13 mouse cellular contexts compared by ENCODE assay signal in the genomic region with DNA sequence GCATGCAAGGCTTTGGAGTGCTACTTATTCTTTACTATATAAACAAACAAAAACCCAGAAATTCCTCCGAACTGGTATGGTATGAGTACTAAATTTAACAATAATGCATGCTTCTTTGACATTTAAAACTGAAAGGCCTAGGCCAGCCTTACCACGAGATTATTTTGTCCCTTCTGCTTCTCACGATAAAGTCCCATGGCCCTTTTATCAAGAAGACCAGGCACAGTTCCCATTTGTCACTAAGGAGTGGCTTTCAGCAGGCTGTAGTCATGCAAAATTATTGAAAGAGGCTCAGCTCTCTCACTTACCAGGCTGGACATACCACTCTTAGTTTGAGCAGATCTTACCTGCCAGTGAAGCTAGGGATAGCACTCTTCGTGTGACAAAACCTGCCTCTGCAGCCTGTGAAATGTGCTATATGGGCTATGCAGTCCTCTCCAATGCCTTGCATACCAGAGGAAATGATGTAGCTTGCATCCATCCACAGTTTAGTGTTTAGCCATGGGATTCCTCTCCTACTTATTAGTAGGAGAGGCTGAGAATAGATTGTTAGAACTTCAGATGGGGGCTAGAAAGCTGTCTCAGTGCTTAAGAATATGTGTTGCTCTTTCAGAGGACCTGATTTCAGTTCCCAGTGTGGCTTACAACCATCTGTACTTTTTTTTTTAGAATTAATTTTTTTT. TPM values are rescaled to one million over a fixed set of nuclear protein-coding genes. Genes with fewer than 3 reads are reported as not detected.
DNase-seq lines count a peak whose midpoint lies in the region; ATAC-seq lines count a peak whose summit lies in the region.
"Had no signal": no experiment of that assay in that cellular context is flagged by ENCODE, and none has a peak within 500 bp of the region (broad histone marks: within the 10 kb centered on the region; RNA-seq: fewer than 3 reads in every experiment).

No protein-coding gene starts in this region.

- H3K27me3 ChIP-seq in kidney, embryonic 15.5 days, result no peaks in the 10 kb centered on the region
- no peaks in the 10 kb centered on the region for H3K27me3 ChIP-seq in liver, embryonic 11.5 days (replicated peaks; ENCODE audit: control insufficient read depth, insufficient read depth, low read length)

- H3K36me3 ChIP-seq in kidney, embryonic 15.5 days, result no peaks in the 10 kb centered on the region
- H3K36me3 ChIP-seq in liver, embryonic 11.5 days (ENCODE audit: control insufficient read depth, insufficient read depth, low read length), result no peaks in the 10 kb centered on the region

- no peak overlapping the region for H3K9ac ChIP-seq in kidney, embryonic 15.5 days
- no peak overlapping the region for H3K9ac ChIP-seq in liver, embryonic 11.5 days (ENCODE audit: low read depth, low read length)
- H3K9ac ChIP-seq: hindbrain, embryonic 14.5 days had no signal

- 67% methylated on average over 4 of the region's 4 CpGs for WGBS in kidney, embryonic 15.5 days
- WGBS in liver, embryonic 11.5 days, result 30% methylated on average over 4 of the region's 4 CpGs

- no peaks in the 10 kb centered on the region for H3K9me3 ChIP-seq in kidney, embryonic 15.5 days (replicated peaks)
- no peaks in the 10 kb centered on the region for H3K9me3 ChIP-seq in liver, embryonic 11.5 days (ENCODE audit: control insufficient read depth, low read length)

- H3K4me3 ChIP-seq in kidney, embryonic 15.5 days (replicated peaks), result no peak overlapping the region
- no peak overlapping the region for H3K4me3 ChIP-seq in liver, embryonic 11.5 days (ENCODE audit: low read depth, low read length)
- H3K4me3 ChIP-seq: heart, adult 2 months had no signal

- no peak overlapping the region for H3K4me2 ChIP-seq in kidney, embryonic 15.5 days
- H3K4me2 ChIP-seq in liver, embryonic 11.5 days, result peak overlapping the region; percentile 57
- H3K4me2 ChIP-seq: hindbrain, embryonic 14.5 days had no signal

- peak; percentile 69; the same call in 1 of the 2 replicates for ATAC-seq in kidney, embryonic 15.5 days (replicated peaks; ENCODE audit: low FRiP score)
- ATAC-seq in liver, embryonic 11.5 days (replicated peaks; ENCODE audit: low FRiP score), result peak; percentile 92

- H3K27ac ChIP-seq in kidney, embryonic 15.5 days, result no peak overlapping the region
- H3K27ac ChIP-seq in liver, embryonic 11.5 days (ENCODE audit: low read depth, low read length), result peak overlapping the region; percentile 91
- H3K27ac ChIP-seq: heart, adult 2 months; hindbrain, embryonic 14.5 days had no signal

- no peak for DNase-seq in kidney, postnatal 14 days
- peak; percentile 83 for DNase-seq in c-Kit-positive CD71-positive TER-119-negative erythroid progenitor cells, embryonic 14.5 days (ENCODE audit: low read depth)
- DNase-seq in liver, embryonic 11.5 days (ENCODE audit: low spot score), result peak; percentile 61
- peak; percentile 43 to 77 for DNase-seq in spleen, postnatal 36 days (ENCODE audit: low spot score in 2 of 2)
- no peak for DNase-seq in gastrocnemius, postnatal 10 days
- DNase-seq in thymus, postnatal 25 days, result no peak
- DNase-seq: cerebellum, adult 9-10 months; heart, adult 2 months; layer of hippocampus, adult 9-11 months; lung, postnatal 4 days; thymus, postnatal 36 days had no signal

- H3K4me1 ChIP-seq in kidney, embryonic 15.5 days, result no peaks in the 10 kb centered on the region
- peaks cover 3% of the 10 kb centered on the region for H3K4me1 ChIP-seq in liver, embryonic 11.5 days (replicated peaks; ENCODE audit: control insufficient read depth, insufficient read depth, low read length)

RNA-seq across cellular contexts. Expression of a gene that starts 10.8 kb away (rescaled TPM):
- 6.0 and 7.3 TPM in 2 replicates for polyA plus RNA-seq in kidney, embryonic 15.5 days (2015; fragmentation: Nextera tagmentation; extraction: Ambion mirVana)
- 15.0 and 19.0 TPM in 2 replicates for polyA plus RNA-seq in liver, embryonic 11.5 days (2014; fragmentation: Nextera tagmentation; extraction: Ambion mirVana)
- 1 to 10 TPM; 1.2 to 1.4 TPM for total RNA-seq in gastrocnemius, postnatal 10 days (2021)

Comparison
In these comparisons a context has a peak if more than half of its experiments do, and no peak if none do; other contexts are left out.
1. DNase-seq: peak in c-Kit-positive CD71-positive TER-119-negative erythroid progenitor cells, embryonic 14.5 days (single experiment), liver, embryonic 11.5 days (single experiment) and spleen, postnatal 36 days (2 of 2); none in kidney, postnatal 14 days (single experiment), gastrocnemius, postnatal 10 days (single experiment) and thymus, postnatal 25 days (single experiment).